ENCODE assay signal across 13 mouse cellular contexts in the genomic region with DNA sequence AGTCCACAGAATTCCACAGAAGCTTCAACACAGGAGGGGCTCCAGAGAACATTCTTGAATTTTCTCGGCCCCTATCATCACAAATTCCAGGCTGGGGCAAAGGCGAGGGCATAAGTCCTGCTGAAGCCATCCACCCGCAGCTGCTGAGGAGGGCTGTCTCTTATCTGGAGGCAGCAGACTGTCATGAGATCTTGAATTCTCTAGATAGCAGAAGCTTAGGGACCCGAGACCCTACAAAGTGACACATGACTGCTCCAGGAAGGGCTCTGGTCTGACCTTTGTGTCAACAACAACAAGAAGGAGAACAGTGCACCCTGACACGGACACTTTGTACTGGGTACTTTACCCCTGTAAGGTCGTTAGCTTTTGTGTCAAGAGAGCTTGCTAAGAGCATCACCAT. TPM values are rescaled to one million over a fixed set of nuclear protein-coding genes. Genes with fewer than 3 reads are reported as not detected.
DNase-seq lines count a peak whose midpoint lies in the region; ATAC-seq and TF ChIP-seq lines count a peak whose summit lies in the region.
"Had no signal": no experiment of that assay in that cellular context is flagged by ENCODE, and none has a peak within 500 bp of the region (broad histone marks: within the 10 kb centered on the region; RNA-seq: fewer than 3 reads in every experiment).

No protein-coding gene starts in this region.

- no peak overlapping the region for H3K4me3 ChIP-seq in heart, embryonic 14.5 days (ENCODE audit: control insufficient read depth in 1 of 2, insufficient read depth in 1 of 2, low read depth in 1 of 2, low read length in 2 of 2)
- no peak overlapping the region for H3K4me3 ChIP-seq in embryonic facial prominence, embryonic 12.5 days
- H3K4me3 ChIP-seq in liver, embryonic 14.5 days (ENCODE audit: insufficient read depth in 1 of 2, low read depth in 2 of 2, low read length in 2 of 2), result peak overlapping the region in 1 of 2 experiments; percentile 26; a peak in 2 of 4 replicates

- no peak for ATAC-seq in heart, embryonic 14.5 days (ENCODE audit: insufficient number of reproducible peaks, insufficient read depth, low FRiP score, low read depth)
- no peak for ATAC-seq in embryonic facial prominence, embryonic 12.5 days (ENCODE audit: insufficient number of reproducible peaks, insufficient read depth, low FRiP score, low TSS enrichment)
- ATAC-seq in liver, embryonic 14.5 days (ENCODE audit: insufficient read depth), result peak; percentile 93
- ATAC-seq: activated CD4-positive, CD25-positive, alpha-beta regulatory T cell, adult 4 months had no signal

- no peak overlapping the region for H3K4me2 ChIP-seq in heart, embryonic 14.5 days (ENCODE audit: low read length)
- no peak overlapping the region for H3K4me2 ChIP-seq in embryonic facial prominence, embryonic 12.5 days (replicated peaks)
- peak overlapping the region; percentile 73 for H3K4me2 ChIP-seq in liver, embryonic 14.5 days (ENCODE audit: low read depth)

- no peaks in the 10 kb centered on the region for H3K9me3 ChIP-seq in heart, embryonic 14.5 days (ENCODE audit: control insufficient read depth, low read length)
- no peaks in the 10 kb centered on the region for H3K9me3 ChIP-seq in embryonic facial prominence, embryonic 12.5 days
- no peaks in the 10 kb centered on the region for H3K9me3 ChIP-seq in liver, embryonic 14.5 days (ENCODE audit: control insufficient read depth, low read length)

- 12% methylated on average over 6 of the region's 6 CpGs for WGBS in heart, embryonic 14.5 days
- 58% methylated on average over 6 of the region's 6 CpGs for WGBS in embryonic facial prominence, embryonic 12.5 days
- WGBS in liver, embryonic 14.5 days (ENCODE audit: insufficient replicate concordance), result 6% methylated on average over 6 of the region's 6 CpGs

- no peaks in the 10 kb centered on the region for H3K27me3 ChIP-seq in heart, embryonic 14.5 days (ENCODE audit: control insufficient read depth, insufficient read depth, low read length)
- no peaks in the 10 kb centered on the region for H3K27me3 ChIP-seq in embryonic facial prominence, embryonic 12.5 days
- no peaks in the 10 kb centered on the region for H3K27me3 ChIP-seq in liver, embryonic 14.5 days (ENCODE audit: control insufficient read depth, insufficient read depth, low read length)

- TF ChIP-seq EP300 in liver, embryonic 14.5 days (IDR thresholded peaks at IDR 0.05; ENCODE audit: low read depth), result peak; percentile 97

- H3K9ac ChIP-seq in heart, embryonic 14.5 days (ENCODE audit: low read length), result no peak overlapping the region; the same call in 1 of the 2 replicates
- H3K9ac ChIP-seq in embryonic facial prominence, embryonic 12.5 days, result no peak overlapping the region
- peak overlapping the region; percentile 85 for H3K9ac ChIP-seq in liver, embryonic 14.5 days (replicated peaks)

- intact Hi-C loops in heart, postnatal 36 days (cut with DNase I), result no loop called here

- no peak for DNase-seq in heart, postnatal 36 days
- peak; percentile 55 for DNase-seq in MEL-GATA-1-ER (ENCODE audit: extremely low read depth, low read depth)
- peak; percentile 88 to 95 (median 91) for DNase-seq in liver, embryonic 14.5 days (ENCODE audit: low read depth in 3 of 3, low spot score in 3 of 3)
- DNase-seq in gastrocnemius, postnatal 25 days, result no peak
- no peak for DNase-seq in cerebellum, postnatal 4 days (ENCODE audit: low spot score in 2 of 2)
- DNase-seq: kidney, postnatal 10 days; thymus, adult 2 months had no signal

- no peaks in the 10 kb centered on the region for H3K36me3 ChIP-seq in heart, embryonic 14.5 days (ENCODE audit: control insufficient read depth, insufficient read depth, low read length)
- H3K36me3 ChIP-seq in embryonic facial prominence, embryonic 12.5 days, result no peaks in the 10 kb centered on the region
- no peaks in the 10 kb centered on the region for H3K36me3 ChIP-seq in liver, embryonic 14.5 days (replicated peaks; ENCODE audit: control insufficient read depth, insufficient read depth, low read depth)

- H3K4me1 ChIP-seq in heart, embryonic 14.5 days (ENCODE audit: control insufficient read depth in 2 of 2, insufficient read depth in 2 of 2, low read length in 2 of 2), result peaks cover 38 to 45% of the 10 kb centered on the region in 2 experiments
- peaks cover 20% of the 10 kb centered on the region; the same call in 1 of the 2 replicates for H3K4me1 ChIP-seq in embryonic facial prominence, embryonic 12.5 days
- peaks cover 55 to 62% of the 10 kb centered on the region in 2 experiments for H3K4me1 ChIP-seq in liver, embryonic 14.5 days (replicated peaks; ENCODE audit: control insufficient read depth in 2 of 2, insufficient read depth in 2 of 2, low read length in 1 of 2)

- peak overlapping the region; percentile 93 to 95 for H3K27ac ChIP-seq in heart, embryonic 14.5 days (replicated peaks in 1 of 2; ENCODE audit: control insufficient read depth in 1 of 2, insufficient read depth in 1 of 2, low read depth in 2 of 2, low read length in 2 of 2)
- peak overlapping the region; percentile 83 for H3K27ac ChIP-seq in embryonic facial prominence, embryonic 12.5 days
- H3K27ac ChIP-seq in liver, embryonic 14.5 days, result peak overlapping the region; percentile 99

- TF ChIP-seq CTCF in liver, embryonic 14.5 days (IDR thresholded peaks at IDR 0.05; ENCODE audit: low read depth), result no peak

RNA-seq across cellular contexts. Expression of gene Lao1, which starts 57.2 kb away (rescaled TPM):
- polyA plus RNA-seq in heart, embryonic 14.5 days (2014; fragmentation: Nextera tagmentation; extraction: Ambion mirVana), result not detected in 2 replicates
- total RNA-seq in heart, postnatal 36 days (2021), result under 1 TPM; 0.28 to 0.38 TPM
- not detected in 2 replicates for polyA plus RNA-seq in embryonic facial prominence, embryonic 12.5 days (2016; fragmentation: Nextera tagmentation; extraction: Ambion mirVana)
- not detected in 2 replicates for polyA plus RNA-seq in liver, embryonic 14.5 days (2012; rRNA removed)
- not detected in 2 replicates for polyA plus RNA-seq in liver, embryonic 14.5 days (2014; fragmentation: Nextera tagmentation; extraction: Ambion mirVana)
- total RNA-seq in gastrocnemius, postnatal 25 days (2021), result under 1 TPM; 0.38 to 0.88 TPM
- total RNA-seq: granulocyte monocyte progenitor cell, adult 5-6 weeks; megakaryocyte progenitor cell, adult 5-6 weeks had no signal
- polyA plus RNA-seq: activated CD4-positive, CD25-positive, alpha-beta regulatory T cell, adult 4 months; neural tube, embryonic 14.5 days had no signal

Comparison
In these comparisons a context has a peak if more than half of its experiments do, and no peak if none do; other contexts are left out.
1. DNase-seq: peak in MEL-GATA-1-ER (single experiment) and liver, embryonic 14.5 days (3 of 3); none in heart, postnatal 36 days (0 of 2), gastrocnemius, postnatal 25 days (single experiment) and cerebellum, postnatal 4 days (0 of 2).
2. Peak in every context shown above with its lines, with median percentiles within 50 percentile points of each other: H3K27ac ChIP-seq.